8 mouse cellular contexts compared by ENCODE assay signal in genomic region chr15:30480676-30481075, GRCm38 (mm10).
DNase-seq lines count a peak whose midpoint lies in the region; ATAC-seq and TF ChIP-seq lines count a peak whose summit lies in the region.
"Had no signal": no experiment of that assay in that cellular context is flagged by ENCODE, and none has a peak within 500 bp of the region (broad histone marks: within the 10 kb centered on the region; RNA-seq: fewer than 3 reads in every experiment).

No protein-coding gene starts in this region.

- H3K9ac ChIP-seq in kidney, embryonic 15.5 days = no peak overlapping the region
- no peak overlapping the region for H3K9ac ChIP-seq in liver, postnatal 0 days (replicated peaks)
- H3K9ac ChIP-seq: limb, embryonic 15.5 days had no signal

- no peak overlapping the region for H3K27ac ChIP-seq in kidney, embryonic 15.5 days
- no peak overlapping the region for H3K27ac ChIP-seq in liver, postnatal 0 days (ENCODE audit: low read depth)
- H3K27ac ChIP-seq: limb, embryonic 15.5 days had no signal

- no peak for TF ChIP-seq CTCF in liver, postnatal 0 days (IDR thresholded peaks at IDR 0.05; ENCODE audit: low read depth)

- no peaks in the 10 kb centered on the region for H3K4me1 ChIP-seq in kidney, embryonic 15.5 days
- H3K4me1 ChIP-seq in liver, postnatal 0 days (ENCODE audit: insufficient read depth) = no peaks in the 10 kb centered on the region
- H3K4me1 ChIP-seq: limb, embryonic 15.5 days had no signal

- no peaks in the 10 kb centered on the region for H3K36me3 ChIP-seq in kidney, embryonic 15.5 days
- no peaks in the 10 kb centered on the region for H3K36me3 ChIP-seq in liver, postnatal 0 days (replicated peaks; ENCODE audit: insufficient read depth, low read length)
- H3K36me3 ChIP-seq: limb, embryonic 15.5 days had no signal

- ATAC-seq in kidney, embryonic 15.5 days (replicated peaks; ENCODE audit: low FRiP score) = no peak
- no peak for ATAC-seq in liver, postnatal 0 days

- no peaks in the 10 kb centered on the region for H3K9me3 ChIP-seq in kidney, embryonic 15.5 days (replicated peaks)
- H3K9me3 ChIP-seq in liver, postnatal 0 days (ENCODE audit: low read length) = no peaks in the 10 kb centered on the region
- H3K9me3 ChIP-seq: limb, embryonic 15.5 days had no signal

- intact Hi-C loops in left cerebral cortex, postnatal 25 days (cut with DNase I) = no loop called here

- peak; percentile 5 to 10 for DNase-seq in kidney, postnatal 4 days
- peak; percentile 62 for DNase-seq in cerebellum, adult 11 months
- DNase-seq in cerebellum, postnatal 25 days = peak; percentile 86 to 91
- peak; percentile 32 to 62 for DNase-seq in left cerebral cortex, postnatal 25 days (ENCODE audit: low spot score in 2 of 2)
- DNase-seq in T-cell, adult 2 months (ENCODE audit: low spot score) = no peak
- no peak for DNase-seq in liver, postnatal 0 days

- no peak overlapping the region for H3K4me3 ChIP-seq in kidney, embryonic 15.5 days (replicated peaks)
- H3K4me3 ChIP-seq in liver, postnatal 0 days (ENCODE audit: low read depth, low read length) = no peak overlapping the region
- H3K4me3 ChIP-seq: limb, embryonic 15.5 days had no signal

- 58% methylated on average over 15 of the region's 15 CpGs for WGBS in kidney, embryonic 15.5 days
- 75% methylated on average over 15 of the region's 15 CpGs for WGBS in liver, postnatal 0 days (ENCODE audit: insufficient replicate concordance)

- H3K27me3 ChIP-seq in kidney, embryonic 15.5 days = no peaks in the 10 kb centered on the region
- H3K27me3 ChIP-seq in liver, postnatal 0 days (ENCODE audit: insufficient read depth, low read length) = no peaks in the 10 kb centered on the region
- H3K27me3 ChIP-seq: limb, embryonic 15.5 days had no signal

- no peak for TF ChIP-seq EP300 in liver, postnatal 0 days (IDR thresholded peaks at IDR 0.05; ENCODE audit: low read depth)

- H3K4me2 ChIP-seq in kidney, embryonic 15.5 days = no peak overlapping the region
- H3K4me2 ChIP-seq in liver, postnatal 0 days (ENCODE audit: low read depth, low read length) = no peak overlapping the region
- H3K4me2 ChIP-seq: limb, embryonic 15.5 days had no signal

Comparison
In these comparisons a context has a peak if more than half of its experiments do, and no peak if none do; other contexts are left out.
1. DNase-seq: peak in kidney, postnatal 4 days (2 of 2), cerebellum, adult 11 months (single experiment), cerebellum, postnatal 25 days (2 of 2) and left cerebral cortex, postnatal 25 days (2 of 2); none in T-cell, adult 2 months (single experiment) and liver, postnatal 0 days (single experiment).